Mouse (Mus musculus) MEL (cell line): ENCODE data around the gene Fmn2.

Source experiments
- CHD2 ChIP-seq: IDR thresholded peaks from 2 replicates; pipeline ENCODE4 v1.6.1; 2011; ENCODE audit warnings: low read length, improper control_type of control experiment
- CTCF ChIP-seq, 3 experiments: IDR thresholded peaks in 2 of 3; conservative IDR thresholded peaks in 1 of 3; 2 replicates each; pipeline ENCODE4 v1.5.1; 2011 to 2012; ENCODE audit warnings: low read length in 3 of 3, low read depth in 2 of 3, mild to moderate bottlenecking in 2 of 3, improper control_type of control experiment in 1 of 3, inconsistent platforms in 1 of 3, mixed read lengths in 1 of 3, moderate library complexity in 1 of 3; ENCODE audit not compliant: control insufficient read depth in 1 of 3, insufficient read depth in 1 of 3, poor library complexity in 1 of 3, severe bottlenecking in 1 of 3
- HCFC1 ChIP-seq: IDR thresholded peaks from 2 replicates; pipeline ENCODE4 v1.6.1; 2012; ENCODE audit warnings: low read depth, mild to moderate bottlenecking, inconsistent platforms, low read length, improper control_type of control experiment, moderate library complexity
- MAZ ChIP-seq: IDR thresholded peaks from 2 replicates; pipeline ENCODE4 v1.6.1; 2012; ENCODE audit warnings: low read depth, mild to moderate bottlenecking, inconsistent platforms, low read length, improper control_type of control experiment
- MXI1 ChIP-seq: IDR thresholded peaks from 2 replicates; pipeline ENCODE4 v1.6.1; 2011; ENCODE audit warnings: mild to moderate bottlenecking, low read depth, low read length, improper control_type of control experiment
- POLR2A ChIP-seq, 2 experiments: IDR thresholded peaks; 2 replicates each; pipeline ENCODE4 v1.6.1; 2011 to 2012; ENCODE audit warnings: low read length in 2 of 2, mild to moderate bottlenecking in 2 of 2, control low read depth in 1 of 2, improper control_type of control experiment in 1 of 2, low read depth in 1 of 2, moderate library complexity in 1 of 2; ENCODE audit not compliant: control insufficient read depth in 1 of 2, insufficient read depth in 1 of 2, poor library complexity in 1 of 2
- USF1 ChIP-seq: IDR thresholded peaks from 2 replicates; pipeline ENCODE4 v1.6.1; 2014; ENCODE audit warnings: low read depth, mild to moderate bottlenecking, inconsistent platforms, low read length, improper control_type of control experiment, moderate library complexity
- ZNF384 ChIP-seq: IDR thresholded peaks from 2 replicates; pipeline ENCODE4 v1.6.1; 2012; ENCODE audit warnings: low read depth, mild to moderate bottlenecking, inconsistent platforms, low read length, improper control_type of control experiment

DNA sequence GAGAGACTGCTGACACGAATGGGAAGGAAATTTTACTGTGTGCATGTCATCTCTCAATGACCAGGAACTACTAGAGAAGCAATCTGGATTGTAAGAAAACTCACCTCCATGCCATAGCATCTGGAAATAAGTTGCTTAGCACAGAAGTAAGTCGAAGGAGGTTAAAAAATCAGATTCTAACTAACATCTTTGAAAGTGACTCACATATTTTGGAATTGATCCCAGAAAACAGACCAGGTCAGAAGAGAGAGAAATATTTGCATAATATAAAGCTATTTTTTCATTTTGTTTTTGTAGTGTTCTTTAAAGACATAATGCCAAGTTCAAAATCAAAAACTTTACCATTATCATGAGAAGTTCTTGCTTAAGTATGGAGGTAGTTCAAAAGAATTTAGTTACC is 187.7 kb downstream of the Fmn2 start:
- TF ChIP-seq CTCF (IDR thresholded peaks at IDR 0.05 in 2 of 3, conservative IDR thresholded peaks at IDR 0.05 in 1 of 3; ENCODE audit: control insufficient read depth in 1 of 3, insufficient read depth in 1 of 3, low read depth in 2 of 3, low read length in 3 of 3, poor library complexity in 1 of 3, severe bottlenecking in 1 of 3) (no peak), MXI1 (no peak), POLR2A (IDR thresholded peaks at IDR 0.05; ENCODE audit: control insufficient read depth in 1 of 2, insufficient read depth in 1 of 2, low read depth in 1 of 2, low read length in 2 of 2, poor library complexity in 1 of 2) (no peak), USF1 (no peak), CHD2 (no peak), ZNF384 (no peak), MAZ (no peak), HCFC1 (no peak)
